Mouse (Mus musculus) megakaryocyte progenitor cell, adult 5-6 weeks (primary cell): ENCODE measurements at regions not wholly inside any gene's neighbourhood (a gene's known extent, or its start where the extent isn't known, plus 50 kb on each side); places are given as distances from the start of the nearest gene placed in this dataset.
"Not testable (repeated sequence)": the region's sequence is repeated elsewhere in the genome, so short reads cannot be mapped to it uniquely, and the experiment has no call there.

Experiments
- ATAC-seq: replicated peaks from 2 replicates; pipeline ENCODE4 v1.8.0; 2016; ENCODE audit warnings: mild to moderate bottlenecking, moderate TSS enrichment, inconsistent platforms; ENCODE audit not compliant: poor library complexity

GRCm38 (mm10) chrX:18960465-18960864 is 499.3 kb upstream of the 4930578C19Rik start:
- ATAC-seq = no peak

- no peak for ATAC-seq
Measured at GRCm38 (mm10) chrX:18942612-18943011, 481.4 kb upstream of the 4930578C19Rik start.

- ATAC-seq = no peak
Measured at GRCm38 (mm10) chrX:18933340-18933739, 472.1 kb upstream of the 4930578C19Rik start.

GRCm38 (mm10) chrX:18923084-18923483 is 461.9 kb upstream of the 4930578C19Rik start:
- ATAC-seq = peak; percentile 37; the same call in 1 of the 2 replicates

GRCm38 (mm10) chrX:18921366-18922092 is 460.3 kb upstream of the 4930578C19Rik start:
- no peak for ATAC-seq

- no peak for ATAC-seq
Measured at GRCm38 (mm10) chrX:18882784-18883171, 421.6 kb upstream of the 4930578C19Rik start.

- ATAC-seq = peak; percentile 95
Measured at GRCm38 (mm10) chrX:18882088-18882783, 421.0 kb upstream of the 4930578C19Rik start.

GRCm38 (mm10) chrX:18875734-18876133 is 414.5 kb upstream of the 4930578C19Rik start:
- no peak for ATAC-seq

GRCm38 (mm10) chrX:18874051-18874450 is 412.9 kb upstream of the 4930578C19Rik start:
- ATAC-seq = no peak

GRCm38 (mm10) chrX:18838668-18839067 is 377.5 kb upstream of the 4930578C19Rik start:
- ATAC-seq = no peak

- not testable (repeated sequence) for ATAC-seq
Measured at GRCm38 (mm10) chrX:18824971-18825370, 363.8 kb upstream of the 4930578C19Rik start.

GRCm38 (mm10) chrX:18814441-18814973 is 353.3 kb upstream of the 4930578C19Rik start:
- ATAC-seq = no peak
